Mouse (Mus musculus): ENCODE measurements around the gene P2rx2. TPM values are rescaled to one million over a fixed set of nuclear protein-coding genes. Genes with fewer than 3 reads are reported as not detected.

P2rx2 gene
- polyA plus RNA-seq (2016; fragmentation: Nextera tagmentation; extraction: Ambion mirVana), result 2.1 and 2.4 TPM in 2 replicates

GRCm38 (mm10) chr5:110342648-110343284 lies at the start of gene P2rx2:
TSS of gene P2rx2 (minus strand) at chr5:110343212.
- Histone ChIP-seq H3K27me3 (replicated peaks) (peaks cover 30% of the 10 kb centered on the region), H3K9ac (peak within 1 kb of the TSS; percentile 50), H3K27ac (no peak within 1 kb of the TSS), H3K4me2 (replicated peaks) (peak within 1 kb of the TSS; percentile 93), H3K9me3 (no peaks in the 10 kb centered on the region), H3K4me3 (peak within 1 kb of the TSS; percentile 44), H3K4me1 (peaks cover 10% of the 10 kb centered on the region), H3K36me3 (peaks cover 4% of the 10 kb centered on the region; the same call in 1 of the 2 replicates)
- WGBS, result 2% methylated on average over 43 of the region's 43 CpGs
- peak; percentile 63 for ATAC-seq (ENCODE audit: low FRiP score, low read depth)

GRCm38 (mm10) chr5:110392727-110393126 lies 49.7 kb upstream of the P2rx2 start:
- Histone ChIP-seq H3K27ac (no peak overlapping the region), H3K9me3 (no peaks in the 10 kb centered on the region), H3K36me3 (no peaks in the 10 kb centered on the region), H3K4me3 (no peak overlapping the region), H3K4me1 (peaks cover 4% of the 10 kb centered on the region; the same call in 1 of the 2 replicates), H3K4me2 (replicated peaks) (no peak overlapping the region), H3K9ac (no peak overlapping the region), H3K27me3 (replicated peaks) (no peaks in the 10 kb centered on the region; the same call in 1 of the 2 replicates)
- ATAC-seq (ENCODE audit: low FRiP score, low read depth), result no peak
- WGBS, result 64% methylated on average over 5 of the region's 5 CpGs

GRCm38 (mm10) chr5:110390631-110391030 lies 47.6 kb upstream of the P2rx2 start:
- 88% methylated on average over 4 of the region's 4 CpGs for WGBS

GRCm38 (mm10) chr5:110387332-110387731 lies 44.3 kb upstream of the P2rx2 start:
- no peak for ATAC-seq (ENCODE audit: low FRiP score, low read depth)
- Histone ChIP-seq H3K9ac (peak overlapping the region; percentile 81; the same call in 1 of the 2 replicates), H3K27me3 (replicated peaks) (peaks cover 6% of the 10 kb centered on the region), H3K4me3 (peak overlapping the region; percentile 68), H3K9me3 (no peaks in the 10 kb centered on the region), H3K4me1 (peaks cover 36% of the 10 kb centered on the region), H3K4me2 (replicated peaks) (peak overlapping the region; percentile 65), H3K27ac (no peak overlapping the region), H3K36me3 (no peaks in the 10 kb centered on the region)
- WGBS, result 18% methylated on average over 8 of the region's 8 CpGs

More at GRCm38 (mm10) chr5:110390631-110391030, 47.6 kb upstream of the P2rx2 start:
- H3K9me3 ChIP-seq, result no peaks in the 10 kb centered on the region
- no peak for ATAC-seq (ENCODE audit: low FRiP score, low read depth)
- no peaks in the 10 kb centered on the region for H3K36me3 ChIP-seq
- H3K27me3 ChIP-seq (replicated peaks), result peaks cover 6% of the 10 kb centered on the region
- H3K4me3 ChIP-seq, result no peak overlapping the region
- H3K27ac ChIP-seq, result no peak overlapping the region
- H3K4me2 ChIP-seq (replicated peaks), result no peak overlapping the region
- H3K4me1 ChIP-seq, result peaks cover 24% of the 10 kb centered on the region; the same call in 1 of the 2 replicates
- H3K9ac ChIP-seq, result no peak overlapping the region

GRCm38 (mm10) chr5:110386371-110387330 lies 43.6 kb upstream of the P2rx2 start:
- Histone ChIP-seq H3K4me3 (peak overlapping the region; percentile 68), H3K9me3 (no peaks in the 10 kb centered on the region), H3K9ac (peak overlapping the region; percentile 81), H3K27ac (peak overlapping the region; percentile 42; the same call in 1 of the 2 replicates), H3K36me3 (no peaks in the 10 kb centered on the region), H3K27me3 (replicated peaks) (peaks cover 6% of the 10 kb centered on the region), H3K4me2 (replicated peaks) (peak overlapping the region; percentile 65), H3K4me1 (peaks cover 36% of the 10 kb centered on the region)
- peak; percentile 86 for ATAC-seq (ENCODE audit: low FRiP score, low read depth)
- under 1% methylated on average over 89 of the region's 90 CpGs for WGBS

GRCm38 (mm10) chr5:110385263-110385662 lies 42.3 kb upstream of the P2rx2 start:
- H3K4me1 ChIP-seq, result peaks cover 36% of the 10 kb centered on the region
- H3K9ac ChIP-seq, result 0 out of 2 replicates have a peak overlapping the region, but pooled peaks have one; percentile 81
- no peak overlapping the region for H3K27ac ChIP-seq
- ATAC-seq (ENCODE audit: low FRiP score, low read depth), result no peak
- peak overlapping the region; percentile 65 for H3K4me2 ChIP-seq (replicated peaks)
- no peaks in the 10 kb centered on the region for H3K9me3 ChIP-seq
- peak overlapping the region; percentile 68 for H3K4me3 ChIP-seq
- H3K36me3 ChIP-seq, result no peaks in the 10 kb centered on the region
- 55% methylated on average over 4 of the region's 4 CpGs for WGBS
- peaks cover 6% of the 10 kb centered on the region for H3K27me3 ChIP-seq (replicated peaks)

GRCm38 (mm10) chr5:110384491-110384890 lies 41.5 kb upstream of the P2rx2 start:
- ATAC-seq (ENCODE audit: low FRiP score, low read depth), result no peak
- H3K4me1 ChIP-seq, result peaks cover 36% of the 10 kb centered on the region
- no peaks in the 10 kb centered on the region for H3K9me3 ChIP-seq
- H3K4me3 ChIP-seq, result peak overlapping the region; percentile 68; the same call in 1 of the 2 replicates
- WGBS, result 81% methylated on average over 6 of the region's 6 CpGs
- H3K27ac ChIP-seq, result no peak overlapping the region
- peak overlapping the region; percentile 65 for H3K4me2 ChIP-seq (replicated peaks)
- H3K27me3 ChIP-seq (replicated peaks), result peaks cover 6% of the 10 kb centered on the region
- peak overlapping the region; percentile 21; the same call in 1 of the 2 replicates for H3K9ac ChIP-seq
- H3K36me3 ChIP-seq, result peaks cover 2% of the 10 kb centered on the region; the same call in 1 of the 2 replicates

GRCm38 (mm10) chr5:110379823-110380222 lies 36.8 kb upstream of the P2rx2 start:
- Histone ChIP-seq H3K4me1 (peaks cover 17% of the 10 kb centered on the region; the same call in 1 of the 2 replicates), H3K36me3 (peaks cover 48% of the 10 kb centered on the region)

GRCm38 (mm10) chr5:110379086-110379485 lies 36.1 kb upstream of the P2rx2 start:
- Histone ChIP-seq H3K4me3 (no peak overlapping the region), H3K27me3 (replicated peaks) (no peaks in the 10 kb centered on the region), H3K4me2 (replicated peaks) (no peak overlapping the region), H3K9me3 (no peaks in the 10 kb centered on the region), H3K4me1 (peaks cover 10% of the 10 kb centered on the region; the same call in 1 of the 2 replicates), H3K27ac (no peak overlapping the region), H3K36me3 (peaks cover 55% of the 10 kb centered on the region), H3K9ac (no peak overlapping the region)
- ATAC-seq (ENCODE audit: low FRiP score, low read depth), result no peak
- WGBS, result 91% methylated on average over 15 of the region's 15 CpGs

More at GRCm38 (mm10) chr5:110379823-110380222, 36.8 kb upstream of the P2rx2 start:
- WGBS, result 89% methylated on average over 4 of the region's 4 CpGs
- Histone ChIP-seq H3K9me3 (no peaks in the 10 kb centered on the region), H3K4me3 (no peak overlapping the region), H3K27ac (no peak overlapping the region), H3K27me3 (replicated peaks) (no peaks in the 10 kb centered on the region), H3K4me2 (replicated peaks) (no peak overlapping the region), H3K9ac (no peak overlapping the region)
- ATAC-seq (ENCODE audit: low FRiP score, low read depth), result no peak

- no peak overlapping the region for H3K27ac ChIP-seq
- WGBS, result 25% methylated on average over 20 of the region's 20 CpGs
- H3K36me3 ChIP-seq, result peaks cover 63% of the 10 kb centered on the region
- peaks cover 10% of the 10 kb centered on the region; the same call in 1 of the 2 replicates for H3K4me1 ChIP-seq
- no peak for ATAC-seq (ENCODE audit: low FRiP score, low read depth)
- no peaks in the 10 kb centered on the region for H3K9me3 ChIP-seq
- no peak overlapping the region for H3K9ac ChIP-seq
- no peak overlapping the region; the same call in 1 of the 2 replicates for H3K4me2 ChIP-seq (replicated peaks)
- H3K27me3 ChIP-seq (replicated peaks), result no peaks in the 10 kb centered on the region
- no peak overlapping the region for H3K4me3 ChIP-seq
These were observed 35.2 kb upstream of the P2rx2 start for GRCm38 (mm10) chr5:110378181-110378583.

GRCm38 (mm10) chr5:110376802-110377433 lies 33.9 kb upstream of the P2rx2 start:
- H3K4me1 ChIP-seq, result peaks cover 10% of the 10 kb centered on the region; the same call in 1 of the 2 replicates
- no peak overlapping the region for H3K9ac ChIP-seq
- 61% methylated on average over 8 of the region's 8 CpGs for WGBS
- no peak overlapping the region for H3K27ac ChIP-seq
- H3K4me3 ChIP-seq, result no peak overlapping the region
- no peak overlapping the region for H3K4me2 ChIP-seq (replicated peaks)
- H3K27me3 ChIP-seq (replicated peaks), result no peaks in the 10 kb centered on the region
- ATAC-seq (ENCODE audit: low FRiP score, low read depth), result peak; percentile 42; the same call in 1 of the 2 replicates
- H3K36me3 ChIP-seq, result peaks cover 67% of the 10 kb centered on the region
- H3K9me3 ChIP-seq, result no peaks in the 10 kb centered on the region
